Mouse (Mus musculus): ENCODE measurements at regions not wholly inside any gene's neighbourhood (a gene's known extent, or its start where the extent isn't known, plus 50 kb on each side); places are given as distances from the start of the nearest gene placed in this dataset.

DNA sequence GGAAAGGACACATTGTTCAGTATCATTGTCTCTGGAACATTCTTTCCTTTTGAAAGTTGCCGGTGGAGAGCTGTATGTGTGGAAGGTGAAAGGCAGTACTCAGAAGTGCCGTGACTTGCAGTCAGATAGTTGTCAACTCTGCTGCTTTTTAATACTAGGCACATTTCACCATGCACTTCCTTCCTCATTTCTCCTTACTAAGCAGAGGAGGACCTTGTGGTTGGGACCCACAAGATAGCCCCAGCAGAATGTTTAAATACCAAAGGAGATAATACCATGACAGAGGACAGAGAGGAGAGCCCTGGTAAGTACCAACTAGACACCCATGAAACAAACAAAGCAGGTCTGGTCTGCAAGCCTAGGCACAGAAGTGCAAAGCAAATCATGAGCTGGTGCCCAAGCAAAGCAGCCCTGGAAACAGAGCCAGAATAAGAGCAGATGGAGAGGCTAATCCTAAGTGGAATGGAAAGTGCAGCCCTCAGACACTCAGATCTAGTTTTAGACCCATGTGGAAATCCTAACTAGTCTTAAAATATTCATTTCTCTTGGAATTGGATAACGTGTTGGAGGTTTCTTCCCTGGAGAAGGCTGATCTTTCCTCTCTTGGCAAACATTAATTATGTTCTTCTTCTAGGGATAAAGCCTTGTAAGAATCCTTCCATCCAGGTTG lies 341.4 kb downstream of the Insc start:
- no peak for DNase-seq

DNA sequence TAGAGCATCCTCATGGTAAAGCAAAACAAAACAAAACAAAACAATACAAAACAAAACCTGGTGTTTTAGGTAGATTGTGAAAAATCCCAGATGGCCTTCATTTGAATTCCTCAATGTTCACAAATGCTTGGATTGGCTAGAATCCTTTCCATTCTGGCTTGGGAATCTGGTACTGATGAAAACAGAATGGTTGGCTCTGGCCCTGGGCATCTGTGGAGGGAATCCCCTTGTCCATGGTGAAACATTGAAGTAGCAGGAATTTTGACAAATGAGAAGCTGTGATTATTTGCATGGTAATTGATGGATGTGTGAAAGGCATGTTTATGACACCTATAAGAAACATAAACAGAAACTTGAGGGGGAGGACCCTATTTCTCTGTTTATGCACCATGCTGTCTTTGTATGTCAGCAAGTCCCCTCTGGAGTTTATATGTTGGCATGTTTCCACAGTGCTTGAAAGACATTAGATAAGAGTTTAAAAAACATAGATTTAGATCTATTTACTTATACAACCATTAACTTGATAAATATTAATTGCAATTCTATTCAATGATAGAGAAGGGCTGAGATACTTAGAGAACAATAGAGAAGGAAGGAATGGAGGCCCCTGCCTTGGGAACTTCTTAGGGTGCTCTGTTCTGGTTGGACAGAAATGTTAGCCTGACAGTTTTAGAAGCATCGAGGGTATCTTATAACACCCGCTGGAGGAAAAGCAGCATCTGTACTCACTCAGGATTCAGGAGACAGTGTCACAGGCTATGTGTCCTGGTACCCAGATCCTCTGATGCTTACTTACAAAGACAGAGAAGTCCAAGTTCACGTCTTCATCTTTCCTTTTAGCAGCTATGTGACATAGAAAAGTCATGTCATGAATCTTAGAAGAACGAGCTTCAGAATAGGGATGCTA lies 343.3 kb downstream of the Insc start:
- DNase-seq: no peak

- no peak for DNase-seq
Observed at GRCm38 (mm10) chr7:115092481-115093050, 349.1 kb downstream of the Insc start.

DNA sequence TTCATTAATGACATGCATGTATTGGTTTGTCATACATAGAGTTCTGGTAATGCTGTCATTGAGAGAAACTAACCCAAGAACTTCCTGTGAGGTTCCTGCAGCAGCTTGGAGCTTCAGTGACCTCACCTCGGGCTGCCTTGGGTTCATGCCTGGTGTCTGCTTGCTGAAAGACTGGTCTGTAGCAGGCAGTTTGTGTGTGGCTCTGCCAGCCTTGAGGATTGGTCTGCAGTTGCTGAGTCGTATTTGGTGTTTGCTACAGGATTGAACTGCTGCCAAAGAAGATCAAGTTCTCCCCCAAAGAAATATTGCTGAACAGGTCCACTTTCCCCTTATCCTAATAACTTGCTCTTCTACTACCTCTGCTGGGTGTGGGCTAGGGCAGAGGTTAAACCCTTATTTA lies 362.5 kb downstream of the Insc start:
- no peak for DNase-seq

DNA sequence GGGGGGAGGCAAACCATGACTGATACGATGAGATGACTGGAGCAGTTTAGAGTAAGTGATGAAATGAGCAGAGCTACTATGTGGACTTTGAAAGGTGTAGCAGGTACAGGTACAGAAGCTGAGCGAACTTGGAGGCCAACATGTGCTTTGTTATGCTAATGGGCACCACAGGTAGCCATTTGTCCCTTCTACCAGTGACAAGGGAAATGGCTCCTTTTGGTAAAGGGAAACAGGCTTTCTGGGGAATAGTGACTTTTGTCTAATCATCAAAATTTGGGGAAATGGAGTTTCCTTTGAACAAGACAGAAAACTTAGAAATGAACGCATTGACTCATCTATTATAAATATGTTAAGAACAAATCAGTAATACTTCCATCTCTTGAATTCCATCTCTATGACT lies 368.8 kb downstream of the Insc start:
- DNase-seq: no peak

DNA sequence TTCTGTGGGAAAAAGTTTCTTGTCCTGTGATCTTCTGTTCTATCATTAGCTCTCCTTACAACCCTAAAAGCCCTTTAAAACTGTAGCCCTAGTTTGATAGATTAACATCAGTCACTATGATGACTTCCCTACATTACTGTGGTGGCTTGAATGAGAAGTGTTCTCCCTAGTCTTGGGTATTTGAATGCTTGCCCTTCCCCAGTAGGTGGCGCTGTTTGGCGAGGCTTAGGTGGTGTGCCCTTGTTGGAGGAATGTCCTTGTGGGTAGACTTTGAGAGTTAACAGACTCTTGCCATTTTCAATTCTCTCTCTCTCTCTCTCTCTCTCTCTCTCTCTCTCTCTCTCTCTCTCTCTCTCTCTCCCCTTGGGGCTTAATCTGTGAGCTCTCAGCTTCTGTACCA lies 379.8 kb downstream of the Insc start:
- DNase-seq: no peak

GRCm38 (mm10) chr7:115129001-115129400 lies 385.5 kb downstream of the Insc start:
- DNase-seq: no peak

DNA sequence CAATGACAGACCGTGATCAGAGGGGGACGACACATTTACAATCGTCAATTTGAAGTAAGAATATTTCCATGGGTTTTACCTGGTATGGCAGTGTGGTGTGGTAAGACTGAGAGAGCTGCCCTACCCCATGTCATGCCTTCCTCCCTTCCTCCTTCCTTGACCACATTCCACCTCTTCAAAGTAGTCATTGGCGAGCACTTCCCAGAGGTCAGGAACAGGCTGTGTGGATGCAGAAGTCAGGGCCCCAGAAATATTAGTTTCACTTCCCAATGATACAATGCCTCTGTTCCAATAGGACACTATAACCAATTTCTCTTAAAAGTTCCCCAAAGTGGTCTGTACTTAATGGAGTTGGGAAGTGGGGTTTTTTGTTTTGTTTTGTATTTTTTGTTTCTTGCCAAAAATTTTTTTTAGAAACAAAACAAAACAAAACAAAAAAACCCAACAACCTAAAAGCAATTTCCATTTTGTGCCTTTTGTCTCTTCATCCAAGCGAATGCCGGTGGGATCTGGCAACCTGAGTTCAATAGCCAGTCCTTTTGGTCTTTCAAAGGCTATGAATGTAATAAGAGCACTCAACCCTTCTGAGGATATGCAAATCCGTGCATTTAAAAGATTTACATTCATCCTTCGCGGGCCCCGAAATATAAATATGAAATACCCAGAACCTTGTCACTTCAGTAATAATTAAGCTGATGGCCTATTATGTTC lies 387.9 kb downstream of the Insc start:
- DNase-seq: no peak

DNA sequence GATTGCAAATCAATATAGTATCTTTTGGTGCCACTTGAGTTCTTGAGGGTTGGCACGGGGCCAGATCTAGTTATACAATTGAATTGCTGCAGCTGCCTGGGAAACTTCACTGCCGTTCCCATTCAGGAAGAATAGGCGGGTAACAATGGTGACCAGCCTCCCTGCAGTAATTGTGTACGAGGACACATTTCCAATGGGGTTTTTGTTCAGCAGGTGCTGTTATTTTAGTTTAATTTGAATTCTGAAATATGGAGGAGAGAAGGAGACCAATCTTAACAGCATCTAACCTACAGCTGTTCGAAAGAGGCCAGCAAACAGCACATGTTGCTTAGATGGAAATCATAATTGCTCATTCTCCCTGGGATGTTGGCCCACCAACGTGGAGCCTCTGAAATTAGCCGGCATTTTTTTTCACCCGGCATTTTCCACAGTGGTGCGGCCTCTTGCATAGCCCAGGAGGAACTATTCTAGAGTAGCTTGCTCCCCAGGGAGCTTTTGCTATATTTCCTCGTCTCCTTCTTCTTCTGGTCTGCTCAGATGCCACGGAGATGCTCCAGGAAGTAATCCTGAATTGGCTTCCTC lies 388.6 kb downstream of the Insc start:
- DNase-seq: no peak

GRCm38 (mm10) chr7:115132595-115132994 lies 389.1 kb downstream of the Insc start:
- DNase-seq: no peak

DNA sequence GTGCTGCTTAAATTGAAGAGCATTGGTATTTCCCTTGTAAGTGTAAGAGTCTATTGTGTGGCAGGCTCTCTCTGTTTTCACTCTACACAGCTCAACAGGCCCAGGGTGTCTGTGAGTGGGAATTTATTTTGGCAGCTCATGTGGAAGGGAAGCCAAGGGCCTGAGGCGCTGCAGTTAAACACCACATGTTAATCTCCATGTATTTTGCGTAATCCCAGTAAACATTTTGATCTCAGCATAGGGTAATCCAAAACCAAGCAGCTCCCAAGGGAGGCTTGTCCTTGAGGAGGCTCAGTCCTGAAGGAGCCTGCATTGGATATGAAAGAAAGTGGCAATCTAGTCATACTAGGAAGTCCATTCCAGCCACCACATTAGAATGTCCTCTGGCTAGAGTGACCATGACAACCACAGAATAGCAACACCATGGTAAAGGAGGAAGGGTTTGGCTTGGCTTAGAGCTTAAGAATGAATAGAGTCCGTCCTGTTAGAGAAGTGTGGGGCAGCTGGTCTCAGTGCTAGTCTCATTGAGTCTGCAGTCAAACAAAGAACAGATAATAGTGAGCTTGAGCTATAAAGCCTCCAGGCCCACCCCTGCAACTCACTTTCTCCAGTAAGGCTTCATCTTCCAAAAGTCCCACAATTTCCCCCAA lies 391.6 kb downstream of the Insc start:
- peak; percentile 17 for DNase-seq

DNA sequence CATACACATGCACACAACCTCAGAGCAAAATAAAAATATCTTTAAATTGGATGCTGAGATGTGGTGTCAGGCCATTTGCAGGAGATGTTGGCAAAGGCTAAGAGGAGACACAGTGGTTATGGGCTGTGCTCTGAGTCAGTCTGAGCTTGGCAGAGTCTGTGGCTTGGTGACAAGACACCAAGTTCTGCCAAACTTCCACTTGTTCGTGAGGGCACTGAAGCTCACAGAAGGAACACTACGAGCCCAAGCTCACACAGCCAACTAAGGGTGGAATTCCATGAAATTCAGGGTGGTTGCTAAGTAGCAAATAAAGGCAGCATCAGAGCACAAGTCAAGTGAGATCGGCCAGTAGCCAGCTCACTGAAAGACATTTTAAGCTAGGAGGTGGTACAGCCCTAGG lies 396.8 kb downstream of the Insc start:
- no peak for DNase-seq

GRCm38 (mm10) chr7:115142163-115142562 lies 398.7 kb downstream of the Insc start:
- DNase-seq: no peak

DNA sequence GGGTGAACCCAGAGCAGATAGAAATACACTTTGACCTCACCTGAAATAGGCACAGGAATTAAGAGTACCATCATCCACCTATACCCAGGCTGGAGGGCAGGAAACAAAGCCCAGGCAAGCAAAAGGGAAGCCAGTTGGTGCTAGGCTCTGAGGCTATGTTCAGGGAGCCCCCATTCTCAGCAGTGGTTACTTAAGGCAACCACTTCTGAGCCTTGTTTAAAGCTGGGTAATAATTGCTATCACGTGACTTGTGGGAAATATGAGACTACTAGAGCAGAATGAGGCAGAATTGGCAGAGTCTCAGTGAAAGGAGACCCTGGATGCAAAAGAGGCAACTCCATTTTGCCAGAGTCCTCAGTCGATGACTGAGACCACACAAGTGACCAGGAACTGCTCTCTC lies 401.5 kb downstream of the Insc start:
- no peak for DNase-seq

DNA sequence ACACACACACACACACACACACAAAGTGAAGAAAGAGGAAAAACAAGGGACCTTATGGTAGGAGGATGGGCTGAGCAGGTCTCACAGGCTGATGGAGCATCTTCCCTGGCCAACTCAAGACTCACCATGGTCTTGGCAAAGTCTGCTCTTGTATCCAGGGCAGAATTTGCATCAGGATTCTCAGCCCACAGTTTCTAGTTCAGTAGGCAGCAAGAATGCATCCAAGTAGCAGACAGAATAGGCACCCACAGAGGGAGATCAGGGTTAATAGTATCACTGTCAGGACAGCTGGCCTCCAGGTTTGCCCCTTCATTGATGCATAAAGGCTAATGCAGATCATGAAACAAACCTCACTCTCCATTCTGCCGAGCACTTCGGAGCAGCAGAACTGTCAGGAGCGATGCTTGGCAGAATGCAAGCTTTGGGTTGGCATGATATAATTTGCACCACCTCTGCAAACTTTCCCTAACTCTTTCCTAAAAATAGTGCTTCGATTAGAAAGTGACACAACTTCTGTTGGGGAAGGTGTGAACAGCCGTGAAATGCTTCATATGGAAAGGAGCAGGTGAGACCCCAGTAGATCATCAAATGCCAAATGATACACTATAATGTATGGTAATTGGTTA lies 404.0 kb downstream of the Insc start:
- DNase-seq: no peak

DNA sequence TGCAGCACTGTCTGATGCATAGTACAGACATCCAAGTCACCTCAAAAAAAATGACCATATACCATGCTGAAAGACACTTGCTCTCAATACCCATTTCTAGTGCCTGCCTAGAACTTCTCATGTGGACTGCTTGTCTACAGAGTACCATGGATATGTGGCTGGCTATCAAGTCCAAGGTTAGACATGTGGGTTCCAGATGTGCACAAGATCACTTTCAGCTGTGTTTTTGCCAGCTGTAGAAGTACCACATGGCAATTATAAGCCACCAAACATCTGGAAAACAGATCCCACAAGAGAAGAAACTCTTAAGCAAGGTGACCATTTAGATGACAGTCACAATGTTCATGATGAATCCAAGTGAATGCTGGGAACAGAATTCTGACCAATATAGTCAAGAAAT lies 409.8 kb downstream of the Insc start:
- DNase-seq: no peak

GRCm38 (mm10) chr7:115153764-115154509 lies 410.4 kb downstream of the Insc start:
- DNase-seq: no peak

DNA sequence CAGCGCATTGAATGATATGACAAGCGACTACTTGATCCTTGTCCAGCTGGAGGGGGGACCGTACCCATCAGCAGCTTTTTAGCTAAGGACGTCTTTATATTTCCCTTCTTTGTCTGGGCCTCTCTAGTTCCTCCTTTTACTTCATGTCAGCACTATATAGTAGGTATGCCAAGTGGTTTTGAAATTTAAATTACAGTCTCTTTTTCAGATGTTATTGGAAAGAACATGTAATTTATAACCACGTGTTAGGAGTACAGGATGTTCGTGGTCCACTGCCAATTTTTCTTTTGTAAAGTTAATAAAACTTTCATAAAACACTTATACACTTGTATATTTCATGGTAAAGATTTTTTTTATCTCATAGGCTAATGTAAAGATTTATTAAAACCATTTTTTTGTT lies 426.5 kb downstream of the Insc start:
- DNase-seq: no peak

DNA sequence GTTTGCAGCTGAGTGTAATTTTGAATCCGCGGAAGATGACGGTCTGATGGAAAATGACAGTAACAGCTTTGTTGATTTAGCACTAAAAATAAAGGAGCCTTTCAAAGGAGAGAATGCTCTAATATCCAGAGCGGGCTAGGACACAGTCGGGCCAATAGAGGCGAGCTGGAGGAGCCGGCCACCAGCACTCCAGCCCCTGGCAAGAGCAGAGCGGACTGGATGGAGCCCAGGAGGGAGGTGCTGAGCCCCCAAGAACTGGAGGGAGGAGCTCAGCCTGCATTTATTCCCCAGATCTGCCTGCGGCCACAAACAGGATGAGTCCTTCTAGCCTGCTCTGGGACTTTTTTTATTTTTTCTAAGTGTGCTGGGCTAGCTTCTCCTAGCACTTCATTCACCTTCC lies 426.9 kb downstream of the Insc start:
- peak; percentile 63 for DNase-seq

DNA sequence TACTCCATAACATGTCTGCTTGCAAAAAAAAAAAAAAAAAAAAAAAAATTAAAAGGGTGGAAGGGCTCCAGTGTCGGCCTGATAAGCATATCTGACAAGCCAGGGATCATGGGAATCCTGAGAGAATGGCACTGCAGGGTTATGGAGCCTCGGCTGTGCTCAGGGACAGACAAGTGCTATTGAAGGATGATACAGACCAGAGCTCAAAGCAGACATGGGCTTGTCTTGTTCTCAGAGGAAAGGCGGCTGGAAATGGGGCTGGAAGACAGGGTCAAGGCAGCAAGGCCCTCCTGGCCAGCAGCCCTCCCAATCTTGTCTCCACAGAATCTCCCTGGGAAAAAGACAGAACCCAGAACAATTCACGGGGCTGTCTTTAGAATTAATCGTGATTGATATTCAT lies 449.0 kb downstream of the Insc start:
- no peak for DNase-seq
